11 mouse cellular contexts compared by ENCODE assay signal in the genomic region with DNA sequence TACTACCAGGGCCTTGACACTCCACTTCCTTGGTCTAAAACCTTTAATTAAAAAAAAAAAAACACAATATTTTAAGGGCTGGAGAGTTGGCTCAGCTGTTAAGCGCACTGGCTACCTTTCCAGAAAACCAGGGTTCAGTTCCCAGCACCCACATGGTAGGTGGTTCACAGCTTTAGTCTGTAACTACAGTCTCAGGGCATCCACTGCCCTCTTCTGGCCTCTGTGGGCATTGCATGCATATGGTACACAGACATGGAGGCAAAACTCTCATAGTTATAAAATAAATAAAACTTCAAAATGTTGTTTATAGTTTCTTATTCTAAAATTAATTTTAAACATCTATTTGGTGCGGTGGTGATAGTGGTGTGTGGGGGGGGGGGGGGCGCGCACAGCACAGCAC. TPM values are rescaled to one million over a fixed set of nuclear protein-coding genes. Genes with fewer than 3 reads are reported as not detected.
A peak's percentile ranks its signal among the peaks of the same experiment; 100 is the strongest.
DNase-seq lines count a peak whose midpoint lies in the region; ATAC-seq and TF ChIP-seq lines count a peak whose summit lies in the region.
"Had no signal": no experiment of that assay in that cellular context is flagged by ENCODE, and none has a peak within 500 bp of the region (broad histone marks: within the 10 kb centered on the region; RNA-seq: fewer than 3 reads in every experiment).

No protein-coding gene starts in this region.

- no peaks in the 10 kb centered on the region for H3K36me3 ChIP-seq in liver, embryonic 12.5 days
- H3K36me3 ChIP-seq: hindbrain, embryonic 12.5 days; kidney, embryonic 15.5 days; lung, embryonic 15.5 days had no signal

- H3K9ac ChIP-seq in liver, embryonic 12.5 days, result no peak overlapping the region
- H3K9ac ChIP-seq: hindbrain, embryonic 12.5 days; kidney, embryonic 15.5 days; lung, embryonic 15.5 days had no signal

- H3K27ac ChIP-seq in liver, embryonic 12.5 days, result no peak overlapping the region
- no peak overlapping the region for H3K27ac ChIP-seq in bone marrow, adult 2 months (ENCODE audit: control insufficient read depth, insufficient read depth, low read depth, low read length, poor library complexity)
- H3K27ac ChIP-seq: hindbrain, embryonic 12.5 days; kidney, embryonic 15.5 days; lung, embryonic 15.5 days had no signal

- H3K9me3 ChIP-seq in liver, embryonic 12.5 days (replicated peaks), result no peaks in the 10 kb centered on the region; the same call in 1 of the 2 replicates
- H3K9me3 ChIP-seq: hindbrain, embryonic 12.5 days; kidney, embryonic 15.5 days; lung, embryonic 15.5 days had no signal

- peak; percentile 48 for TF ChIP-seq CTCF in bone marrow, adult 2 months (IDR thresholded peaks at IDR 0.05; ENCODE audit: control insufficient read depth, insufficient read depth, low read length)

- no peak overlapping the region for H3K4me2 ChIP-seq in liver, embryonic 12.5 days
- H3K4me2 ChIP-seq: hindbrain, embryonic 12.5 days; kidney, embryonic 15.5 days; lung, embryonic 15.5 days had no signal

- H3K4me1 ChIP-seq in liver, embryonic 12.5 days, result peaks cover 13% of the 10 kb centered on the region; the same call in 1 of the 2 replicates
- no peaks in the 10 kb centered on the region for H3K4me1 ChIP-seq in bone marrow, adult 2 months (ENCODE audit: control insufficient read depth, insufficient read depth, low read length)

- 73% methylated on average over 4 of the region's 4 CpGs for WGBS in liver, embryonic 12.5 days (ENCODE audit: insufficient replicate concordance)
- WGBS in bone marrow, adult 2 months, result 90% methylated on average over 4 of the region's 4 CpGs

- H3K4me3 ChIP-seq in liver, embryonic 12.5 days, result no peak overlapping the region
- no peak overlapping the region for H3K4me3 ChIP-seq in bone marrow, adult 2 months (replicated peaks; ENCODE audit: control insufficient read depth, low read depth, low read length)
- H3K4me3 ChIP-seq: hindbrain, embryonic 12.5 days; kidney, embryonic 15.5 days; lung, embryonic 15.5 days had no signal

- no peak for ATAC-seq in CD4-positive, CD25-positive, alpha-beta regulatory T cell, adult 4 months
- no peak for ATAC-seq in liver, embryonic 12.5 days

- peaks cover 48% of the 10 kb centered on the region for H3K27me3 ChIP-seq in liver, embryonic 12.5 days (replicated peaks)
- H3K27me3 ChIP-seq: lung, embryonic 15.5 days had no signal

- TF ChIP-seq POLR2A in bone marrow, adult 2 months (IDR thresholded peaks at IDR 0.05; ENCODE audit: borderline replicate concordance, control insufficient read depth, low read depth, low read length), result no peak

- DNase-seq in CD4-positive, CD25-positive, alpha-beta regulatory T cell, adult 2 months (ENCODE audit: low read depth, low spot score), result peak; percentile 56
- peak; percentile 15 for DNase-seq in liver
- peak; percentile 30 for DNase-seq in 416B (ENCODE audit: low read depth)
- no peak for DNase-seq in adrenal gland, adult (ENCODE audit: inconsistent age in 2 of 2, low spot score in 1 of 2)
- no peak for DNase-seq in testis, postnatal 10 days (ENCODE audit: low spot score)

RNA-seq across cellular contexts. Expression of a gene that starts 1.6 kb away (rescaled TPM):
- polyA plus RNA-seq in CD4-positive, CD25-positive, alpha-beta regulatory T cell, adult 4 months (2017; shearing (Covaris generic)), result under 1 TPM; 0.25 to 0.26 TPM
- polyA plus RNA-seq in liver, embryonic 12.5 days (2016; fragmentation: Nextera tagmentation; extraction: Ambion mirVana), result 0.97 and 1.1 TPM in 2 replicates
- polyA plus RNA-seq in bone marrow, adult 2 months (2011; ENCODE audit: insufficient read depth, insufficient read length, low replicate concordance, missing spikeins), result not detected in 2 replicates

Comparison
In these comparisons a context has a peak if more than half of its experiments do, and no peak if none do; other contexts are left out.
1. DNase-seq: peak in CD4-positive, CD25-positive, alpha-beta regulatory T cell, adult 2 months (single experiment), liver (single experiment) and 416B (single experiment); none in adrenal gland, adult (0 of 2) and testis, postnatal 10 days (single experiment).